8 mouse cellular contexts compared by ENCODE assay signal in the genomic region with DNA sequence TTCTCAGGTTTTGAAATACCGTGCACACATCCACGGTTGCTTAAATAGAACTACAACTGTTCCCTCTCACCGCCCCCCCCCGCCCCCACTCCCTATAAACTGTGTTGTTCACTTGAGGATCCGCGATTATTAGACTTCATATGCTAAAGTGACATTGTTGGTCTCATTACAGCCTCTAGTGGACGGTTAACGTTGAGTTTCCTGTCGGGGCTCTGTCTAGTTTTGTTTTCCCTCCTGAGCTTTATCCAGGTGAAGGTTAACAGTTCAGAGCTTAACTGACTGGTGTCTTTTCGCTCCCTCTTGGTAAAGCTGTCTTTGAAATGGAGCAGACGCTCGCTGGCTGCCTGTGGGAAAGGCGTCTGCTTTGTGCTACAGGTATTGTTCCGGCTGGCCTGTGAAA. TPM values are rescaled to one million over a fixed set of nuclear protein-coding genes. Genes with fewer than 3 reads are reported as not detected.
A peak's percentile ranks its signal among the peaks of the same experiment; 100 is the strongest.
DNase-seq lines count a peak whose midpoint lies in the region; ATAC-seq and TF ChIP-seq lines count a peak whose summit lies in the region.

No protein-coding gene starts in this region.

- WGBS in forebrain, postnatal 0 days, result 3% methylated on average over 14 of the region's 14 CpGs

- H3K36me3 ChIP-seq in forebrain, postnatal 0 days (ENCODE audit: insufficient read depth), result no peaks in the 10 kb centered on the region
- no peaks in the 10 kb centered on the region for H3K36me3 ChIP-seq in splenic B cell, adult 2 months (ENCODE audit: control insufficient read depth, insufficient read depth, low read length, poor library complexity, severe bottlenecking)

- TF ChIP-seq CTCF in forebrain, postnatal 0 days (IDR thresholded peaks at IDR 0.05; ENCODE audit: low read depth), result peak; percentile 65

- H3K4me3 ChIP-seq in forebrain, postnatal 0 days (ENCODE audit: low read depth, low read length), result peak overlapping the region; percentile 79

- peaks cover 10% of the 10 kb centered on the region for H3K4me1 ChIP-seq in forebrain, postnatal 0 days (ENCODE audit: insufficient read depth)

- peak; percentile 25 to 43 for DNase-seq in cerebellum, adult 18-20 months
- DNase-seq in brain, adult 2 months (ENCODE audit: low read depth, low spot score), result peak; percentile 66
- peak; percentile 61 for DNase-seq in forebrain, postnatal 0 days
- DNase-seq in kidney, adult 11 months, result peak; percentile 53
- DNase-seq in lung, postnatal 14 days, result peak; percentile 27
- peak; percentile 71 for DNase-seq in splenic B cell, adult 2 months (ENCODE audit: low read depth, low spot score)
- no peak for DNase-seq in frontal cortex, adult 2 months (ENCODE audit: extremely low spot score in 1 of 2, low spot score in 1 of 2)

- no peaks in the 10 kb centered on the region for H3K27me3 ChIP-seq in forebrain, postnatal 0 days (ENCODE audit: insufficient read depth, low read length)
- H3K27me3 ChIP-seq in splenic B cell, adult 2 months (ENCODE audit: control insufficient read depth, insufficient read depth, low read length, poor library complexity, severe bottlenecking), result no peaks in the 10 kb centered on the region

- peak overlapping the region; percentile 90 for H3K4me2 ChIP-seq in forebrain, postnatal 0 days (ENCODE audit: low read depth)

- no peak overlapping the region for H3K9ac ChIP-seq in forebrain, postnatal 0 days

- H3K9me3 ChIP-seq in forebrain, postnatal 0 days (ENCODE audit: low read length), result no peaks in the 10 kb centered on the region

- H3K27ac ChIP-seq in forebrain, postnatal 0 days (ENCODE audit: low read depth, low read length), result peak overlapping the region; percentile 60; the same call in 1 of the 2 replicates

- ATAC-seq in cerebellum, adult (ENCODE audit: insufficient number of reproducible peaks, low FRiP score, low TSS enrichment), result no peak
- no peak for ATAC-seq in forebrain, postnatal 0 days

RNA-seq across cellular contexts. Expression of gene Atxn1, which starts 1.8 kb away (rescaled TPM):
- 32.3 and 33.6 TPM in 2 replicates for total RNA-seq in forebrain, postnatal 0 days (2014; rRNA removed)
- polyA plus RNA-seq in forebrain, postnatal 0 days (2015; fragmentation: Nextera tagmentation; extraction: Ambion mirVana), result 7.6 and 13.0 TPM in 2 replicates
- polyA plus RNA-seq in frontal cortex, adult 2 months (2012; rRNA removed), result 26.9 and 27.3 TPM in 2 replicates

Comparison
In these comparisons a context has a peak if more than half of its experiments do, and no peak if none do; other contexts are left out.
1. DNase-seq: peak in cerebellum, adult 18-20 months (2 of 2), brain, adult 2 months (single experiment), forebrain, postnatal 0 days (single experiment), kidney, adult 11 months (single experiment), lung, postnatal 14 days (single experiment) and splenic B cell, adult 2 months (single experiment); none in frontal cortex, adult 2 months (0 of 2).